Mouse (Mus musculus): ENCODE measurements at regions not wholly inside any gene's neighbourhood (a gene's known extent, or its start where the extent isn't known, plus 50 kb on each side); places are given as distances from the start of the nearest gene placed in this dataset.

GRCm38 (mm10) chr13:46062758-46063157, 98.0 kb upstream of the Atxn1 start:
- H3K9me3 ChIP-seq (ENCODE audit: control insufficient read depth, low read length): no peaks in the 10 kb centered on the region
- H3K36me3 ChIP-seq (ENCODE audit: control insufficient read depth, insufficient read depth, low read length): no peaks in the 10 kb centered on the region
- H3K9ac ChIP-seq (ENCODE audit: low read length): no peak overlapping the region
- H3K4me2 ChIP-seq (replicated peaks; ENCODE audit: low read depth): no peak overlapping the region
- H3K4me3 ChIP-seq (ENCODE audit: low read depth, low read length): no peak overlapping the region
- no peak for ATAC-seq (ENCODE audit: low FRiP score, low TSS enrichment)
- no peaks in the 10 kb centered on the region for H3K27me3 ChIP-seq (ENCODE audit: control insufficient read depth, insufficient read depth, low read length)
- no peak for DNase-seq (ENCODE audit: low spot score)
- H3K27ac ChIP-seq (replicated peaks): no peak overlapping the region
- WGBS: 92% methylated on average over 7 of the region's 7 CpGs
- no peaks in the 10 kb centered on the region for H3K4me1 ChIP-seq (replicated peaks; ENCODE audit: control insufficient read depth, insufficient read depth)
- no peak for TF ChIP-seq EP300 (optimal IDR thresholded peaks at IDR 0.05)
- no peak for TF ChIP-seq CTCF (IDR thresholded peaks at IDR 0.05; ENCODE audit: low read depth)

GRCm38 (mm10) chr13:46059870-46060269, 95.1 kb upstream of the Atxn1 start:
- Histone ChIP-seq H3K9ac (ENCODE audit: low read length) (no peak overlapping the region), H3K9me3 (ENCODE audit: control insufficient read depth, low read length) (no peaks in the 10 kb centered on the region), H3K36me3 (ENCODE audit: control insufficient read depth, insufficient read depth, low read length) (no peaks in the 10 kb centered on the region), H3K4me2 (replicated peaks; ENCODE audit: low read depth) (no peak overlapping the region), H3K27ac (replicated peaks) (no peak overlapping the region), H3K27me3 (ENCODE audit: control insufficient read depth, insufficient read depth, low read length) (no peaks in the 10 kb centered on the region), H3K4me1 (replicated peaks; ENCODE audit: control insufficient read depth, insufficient read depth) (no peaks in the 10 kb centered on the region), H3K4me3 (ENCODE audit: low read depth, low read length) (no peak overlapping the region)
- TF ChIP-seq CTCF (IDR thresholded peaks at IDR 0.05; ENCODE audit: low read depth): no peak
- TF ChIP-seq EP300 (optimal IDR thresholded peaks at IDR 0.05): no peak
- ATAC-seq (ENCODE audit: low FRiP score, low TSS enrichment) (no peak), DNase-seq (ENCODE audit: low spot score) (no peak)
- 88% methylated on average over 14 of the region's 14 CpGs for WGBS

GRCm38 (mm10) chr13:46058862-46059261, 94.1 kb upstream of the Atxn1 start:
- H3K4me3 ChIP-seq (ENCODE audit: low read depth, low read length): no peak overlapping the region
- no peaks in the 10 kb centered on the region for H3K9me3 ChIP-seq (ENCODE audit: control insufficient read depth, low read length)
- no peaks in the 10 kb centered on the region for H3K27me3 ChIP-seq (ENCODE audit: control insufficient read depth, insufficient read depth, low read length)
- no peak for TF ChIP-seq CTCF (IDR thresholded peaks at IDR 0.05; ENCODE audit: low read depth)
- no peak overlapping the region for H3K4me2 ChIP-seq (replicated peaks; ENCODE audit: low read depth)
- H3K36me3 ChIP-seq (ENCODE audit: control insufficient read depth, insufficient read depth, low read length): no peaks in the 10 kb centered on the region
- whole genome bisulfite sequencing: 23% methylated on average over 7 of the region's 7 CpGs
- no peaks in the 10 kb centered on the region for H3K4me1 ChIP-seq (replicated peaks; ENCODE audit: control insufficient read depth, insufficient read depth)
- no peak overlapping the region for H3K27ac ChIP-seq (replicated peaks)
- ATAC-seq (ENCODE audit: low FRiP score, low TSS enrichment) (0 out of 2 replicates have a peak, but pooled peaks have one; percentile 38), DNase-seq (ENCODE audit: low spot score) (peak; percentile 41)
- H3K9ac ChIP-seq (ENCODE audit: low read length): no peak overlapping the region

- no peaks in the 10 kb centered on the region for H3K36me3 ChIP-seq (ENCODE audit: control insufficient read depth, insufficient read depth, low read length)
- no peak for TF ChIP-seq CTCF (IDR thresholded peaks at IDR 0.05; ENCODE audit: low read depth)
- no peak overlapping the region for H3K9ac ChIP-seq (ENCODE audit: low read length)
- H3K4me1 ChIP-seq (replicated peaks; ENCODE audit: control insufficient read depth, insufficient read depth): no peaks in the 10 kb centered on the region
- no peaks in the 10 kb centered on the region for H3K9me3 ChIP-seq (ENCODE audit: control insufficient read depth, low read length)
- DNase-seq (ENCODE audit: low spot score) (no peak), ATAC-seq (ENCODE audit: low FRiP score, low TSS enrichment) (no peak)
- H3K27me3 ChIP-seq (ENCODE audit: control insufficient read depth, insufficient read depth, low read length): no peaks in the 10 kb centered on the region
- H3K4me3 ChIP-seq (ENCODE audit: low read depth, low read length): no peak overlapping the region
- WGBS: 63% methylated on average over 3 of the region's 3 CpGs
- H3K27ac ChIP-seq (replicated peaks): no peak overlapping the region
- H3K4me2 ChIP-seq (replicated peaks; ENCODE audit: low read depth): no peak overlapping the region
These were observed 93.5 kb upstream of the Atxn1 start for GRCm38 (mm10) chr13:46058341-46058740.

- ATAC-seq (ENCODE audit: low FRiP score, low TSS enrichment) (no peak), DNase-seq (ENCODE audit: low spot score) (no peak)
- TF ChIP-seq CTCF (IDR thresholded peaks at IDR 0.05; ENCODE audit: low read depth) (no peak), EP300 (optimal IDR thresholded peaks at IDR 0.05) (no peak)
- no peaks in the 10 kb centered on the region for H3K36me3 ChIP-seq (ENCODE audit: control insufficient read depth, insufficient read depth, low read length)
- no peak overlapping the region for H3K4me2 ChIP-seq (replicated peaks; ENCODE audit: low read depth)
- no peaks in the 10 kb centered on the region for H3K9me3 ChIP-seq (ENCODE audit: control insufficient read depth, low read length)
- H3K9ac ChIP-seq (ENCODE audit: low read length): no peak overlapping the region
- no peak overlapping the region for H3K27ac ChIP-seq (replicated peaks)
- WGBS: 86% methylated on average over 3 of the region's 3 CpGs
- H3K4me1 ChIP-seq (replicated peaks; ENCODE audit: control insufficient read depth, insufficient read depth): no peaks in the 10 kb centered on the region
- no peak overlapping the region for H3K4me3 ChIP-seq (ENCODE audit: low read depth, low read length)
- H3K27me3 ChIP-seq (ENCODE audit: control insufficient read depth, insufficient read depth, low read length): no peaks in the 10 kb centered on the region
These were observed 90.6 kb upstream of the Atxn1 start for GRCm38 (mm10) chr13:46055410-46055809.

- H3K4me1 ChIP-seq (replicated peaks; ENCODE audit: control insufficient read depth, insufficient read depth): no peaks in the 10 kb centered on the region
- H3K4me2 ChIP-seq (replicated peaks; ENCODE audit: low read depth): peak overlapping the region; percentile 12; the same call in 1 of the 2 replicates
- peak; percentile 83 for ATAC-seq (ENCODE audit: low FRiP score, low TSS enrichment)
- H3K4me3 ChIP-seq (ENCODE audit: low read depth, low read length): no peak overlapping the region
- no peaks in the 10 kb centered on the region for H3K27me3 ChIP-seq (ENCODE audit: control insufficient read depth, insufficient read depth, low read length)
- no peak overlapping the region for H3K27ac ChIP-seq (replicated peaks)
- no peaks in the 10 kb centered on the region for H3K36me3 ChIP-seq (ENCODE audit: control insufficient read depth, insufficient read depth, low read length)
- no peak for TF ChIP-seq CTCF (IDR thresholded peaks at IDR 0.05; ENCODE audit: low read depth)
- peak; percentile 28 for TF ChIP-seq EP300 (optimal IDR thresholded peaks at IDR 0.05)
- 61% methylated on average over 12 of the region's 12 CpGs for WGBS
- no peak overlapping the region for H3K9ac ChIP-seq (ENCODE audit: low read length)
- H3K9me3 ChIP-seq (ENCODE audit: control insufficient read depth, low read length): no peaks in the 10 kb centered on the region
- DNase-seq (ENCODE audit: low spot score): peak; percentile 49
These were observed 78.8 kb upstream of the Atxn1 start for GRCm38 (mm10) chr13:46043568-46043967.
